Mouse (Mus musculus): Measurements from ENCODE around the gene Camkk2. TPM values are rescaled to one million over a fixed set of nuclear protein-coding genes. Genes with fewer than 3 reads are reported as not detected.
A peak's percentile ranks its signal among the peaks of the same experiment; 100 is the strongest.

The Camkk2 gene
- polyA plus RNA-seq, 1 experiment from 2014 or later = 24.3 TPM

GRCm38 (mm10) chr5:122777322-122777721, 1.9 kb downstream of the Camkk2 start:
- no peaks in the 10 kb centered on the region; the same call in 1 of the 2 replicates for H3K9me3 ChIP-seq (replicated peaks)
- H3K27ac ChIP-seq (replicated peaks) = no peak overlapping the region
- no peak for DNase-seq (ENCODE audit: low spot score)
- H3K4me3 ChIP-seq = no peak overlapping the region
- H3K4me1 ChIP-seq = peaks cover 26% of the 10 kb centered on the region
- peaks cover 17% of the 10 kb centered on the region; the same call in 1 of the 2 replicates for H3K27me3 ChIP-seq (ENCODE audit: low read depth, poor library complexity, severe bottlenecking)
- peaks cover 11% of the 10 kb centered on the region for H3K36me3 ChIP-seq
- WGBS = 50% methylated on average over 2 of the region's 2 CpGs

GRCm38 (mm10) chr5:122775646-122776286, 3.4 kb downstream of the Camkk2 start:
- WGBS = 82% methylated on average over 14 of the region's 14 CpGs
- no peak for DNase-seq (ENCODE audit: low spot score)
- Histone ChIP-seq H3K36me3 (peaks cover 13% of the 10 kb centered on the region), H3K27ac (replicated peaks) (no peak overlapping the region), H3K9me3 (replicated peaks) (no peaks in the 10 kb centered on the region; the same call in 1 of the 2 replicates), H3K27me3 (ENCODE audit: low read depth, poor library complexity, severe bottlenecking) (peaks cover 15% of the 10 kb centered on the region; the same call in 1 of the 2 replicates), H3K4me1 (peaks cover 26% of the 10 kb centered on the region), H3K4me3 (no peak overlapping the region)

GRCm38 (mm10) chr5:122774743-122775611, 4.2 kb downstream of the Camkk2 start:
- WGBS = 76% methylated on average over 28 of the region's 28 CpGs
- no peak for DNase-seq (ENCODE audit: low spot score)
- Histone ChIP-seq H3K4me1 (peaks cover 28% of the 10 kb centered on the region), H3K9me3 (replicated peaks) (no peaks in the 10 kb centered on the region; the same call in 1 of the 2 replicates), H3K27me3 (ENCODE audit: low read depth, poor library complexity, severe bottlenecking) (peaks cover 10% of the 10 kb centered on the region; the same call in 1 of the 2 replicates), H3K27ac (replicated peaks) (no peak overlapping the region), H3K4me3 (no peak overlapping the region), H3K36me3 (peaks cover 19% of the 10 kb centered on the region)

DNA sequence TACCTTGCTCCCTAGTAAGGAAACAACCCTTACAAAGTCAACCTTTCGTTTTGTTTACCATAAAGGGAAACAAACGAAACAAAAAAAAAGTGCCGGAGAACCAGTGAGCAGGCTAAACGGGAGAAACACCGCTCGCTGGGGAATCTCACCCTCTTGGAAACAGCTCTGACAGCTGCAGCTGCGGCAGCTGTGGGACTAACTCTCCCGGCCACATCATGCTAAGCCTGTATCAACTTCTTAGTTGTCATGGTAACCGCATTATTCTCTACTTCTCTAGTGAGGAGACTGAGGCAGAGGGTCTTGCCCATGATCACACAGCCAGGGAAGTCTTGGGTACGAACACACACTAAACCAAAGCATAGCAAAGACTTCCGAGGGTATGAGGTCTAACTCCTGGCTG, 5.5 kb downstream of the Camkk2 start:
- no peak overlapping the region for H3K27ac ChIP-seq (replicated peaks)
- no peaks in the 10 kb centered on the region; the same call in 1 of the 2 replicates for H3K9me3 ChIP-seq (replicated peaks)
- H3K4me3 ChIP-seq = no peak overlapping the region
- peaks cover 29% of the 10 kb centered on the region for H3K36me3 ChIP-seq
- peaks cover 9% of the 10 kb centered on the region; the same call in 1 of the 2 replicates for H3K27me3 ChIP-seq (ENCODE audit: low read depth, poor library complexity, severe bottlenecking)
- DNase-seq (ENCODE audit: low spot score) = no peak
- WGBS = 83% methylated on average over 11 of the region's 11 CpGs
- peaks cover 20% of the 10 kb centered on the region for H3K4me1 ChIP-seq

DNA sequence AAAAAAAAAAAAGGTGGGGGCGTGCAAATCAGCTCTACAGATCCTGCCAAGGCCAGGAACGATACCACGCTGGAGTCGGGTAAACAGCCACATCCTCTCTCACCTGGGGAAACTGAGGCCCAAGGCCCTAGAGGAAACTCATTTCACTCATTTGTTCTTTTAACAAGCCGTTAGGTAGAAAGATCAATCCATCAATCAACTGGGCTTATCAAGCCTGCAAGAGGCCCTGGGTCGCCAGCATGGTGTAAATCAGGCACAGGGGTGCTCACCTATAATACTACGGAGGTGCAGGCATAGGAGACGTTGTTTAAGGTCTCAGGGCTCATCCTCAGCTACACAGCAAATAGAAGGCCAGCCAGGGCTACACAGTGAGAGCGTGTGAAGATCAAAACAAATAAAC, 7.8 kb downstream of the Camkk2 start:
- WGBS = 89% methylated on average over 9 of the region's 9 CpGs
- Histone ChIP-seq H3K27ac (replicated peaks) (no peak overlapping the region), H3K36me3 (peaks cover 40% of the 10 kb centered on the region)

DNA sequence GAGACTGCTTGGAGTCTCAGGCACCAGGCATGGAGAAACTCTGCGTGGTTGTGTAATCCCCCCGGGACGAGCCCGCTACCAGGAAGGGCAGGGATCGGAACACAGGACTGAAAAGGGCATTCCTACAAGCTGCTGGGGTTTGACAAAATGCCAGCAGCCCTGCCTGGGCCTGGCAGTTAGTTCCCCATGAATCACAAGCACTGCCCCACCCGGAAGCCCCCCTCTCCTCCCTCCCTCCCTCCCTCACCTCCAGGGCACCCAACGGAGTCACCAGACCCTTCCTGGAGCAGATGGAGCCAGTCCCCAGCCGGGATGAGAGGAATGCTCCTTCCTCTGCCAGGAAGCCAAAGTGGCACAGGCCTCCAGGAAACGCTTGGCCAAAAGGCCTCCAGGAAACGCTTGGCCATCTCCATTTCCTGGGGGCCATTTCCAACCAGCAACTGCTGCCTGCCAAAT, 8.4 kb downstream of the Camkk2 start:
- Histone ChIP-seq H3K27me3 (ENCODE audit: low read depth, poor library complexity, severe bottlenecking) (no peaks in the 10 kb centered on the region), H3K36me3 (peaks cover 40% of the 10 kb centered on the region), H3K4me3 (no peak overlapping the region), H3K27ac (replicated peaks) (no peak overlapping the region), H3K9me3 (replicated peaks) (no peaks in the 10 kb centered on the region; the same call in 1 of the 2 replicates), H3K4me1 (peaks cover 10% of the 10 kb centered on the region)
- 84% methylated on average over 10 of the region's 10 CpGs for WGBS
- DNase-seq (ENCODE audit: low spot score) = no peak

More for the DNA sequence above, 7.8 kb downstream of the Camkk2 start:
- Histone ChIP-seq H3K9me3 (replicated peaks) (no peaks in the 10 kb centered on the region; the same call in 1 of the 2 replicates), H3K4me3 (no peak overlapping the region), H3K4me1 (peaks cover 10% of the 10 kb centered on the region), H3K27me3 (ENCODE audit: low read depth, poor library complexity, severe bottlenecking) (no peaks in the 10 kb centered on the region)
- no peak for DNase-seq (ENCODE audit: low spot score)

GRCm38 (mm10) chr5:122770304-122770703, 8.9 kb downstream of the Camkk2 start:
- Histone ChIP-seq H3K4me1 (peaks cover 10% of the 10 kb centered on the region), H3K27ac (replicated peaks) (no peak overlapping the region), H3K27me3 (ENCODE audit: low read depth, poor library complexity, severe bottlenecking) (no peaks in the 10 kb centered on the region), H3K36me3 (peaks cover 40% of the 10 kb centered on the region), H3K9me3 (replicated peaks) (no peaks in the 10 kb centered on the region; the same call in 1 of the 2 replicates), H3K4me3 (no peak overlapping the region)
- 86% methylated on average over 7 of the region's 7 CpGs for WGBS
- DNase-seq (ENCODE audit: low spot score) = no peak

GRCm38 (mm10) chr5:122769101-122769568, 10.1 kb downstream of the Camkk2 start:
- Histone ChIP-seq H3K4me3 (no peak overlapping the region), H3K27me3 (ENCODE audit: low read depth, poor library complexity, severe bottlenecking) (no peaks in the 10 kb centered on the region), H3K9me3 (replicated peaks) (no peaks in the 10 kb centered on the region; the same call in 1 of the 2 replicates), H3K36me3 (peaks cover 40% of the 10 kb centered on the region), H3K27ac (replicated peaks) (no peak overlapping the region), H3K4me1 (peaks cover 10% of the 10 kb centered on the region)
- 88% methylated on average over 15 of the region's 15 CpGs for WGBS
- DNase-seq (ENCODE audit: low spot score) = no peak

- 93% methylated on average over 11 of the region's 11 CpGs for WGBS
- Histone ChIP-seq H3K27me3 (ENCODE audit: low read depth, poor library complexity, severe bottlenecking) (no peaks in the 10 kb centered on the region), H3K9me3 (replicated peaks) (no peaks in the 10 kb centered on the region), H3K36me3 (peaks cover 38% of the 10 kb centered on the region), H3K4me3 (no peak overlapping the region), H3K27ac (replicated peaks) (no peak overlapping the region), H3K4me1 (peaks cover 2% of the 10 kb centered on the region; the same call in 1 of the 2 replicates)
- DNase-seq (ENCODE audit: low spot score) = no peak
Measured at GRCm38 (mm10) chr5:122767283-122767682, 11.9 kb downstream of the Camkk2 start.

DNA sequence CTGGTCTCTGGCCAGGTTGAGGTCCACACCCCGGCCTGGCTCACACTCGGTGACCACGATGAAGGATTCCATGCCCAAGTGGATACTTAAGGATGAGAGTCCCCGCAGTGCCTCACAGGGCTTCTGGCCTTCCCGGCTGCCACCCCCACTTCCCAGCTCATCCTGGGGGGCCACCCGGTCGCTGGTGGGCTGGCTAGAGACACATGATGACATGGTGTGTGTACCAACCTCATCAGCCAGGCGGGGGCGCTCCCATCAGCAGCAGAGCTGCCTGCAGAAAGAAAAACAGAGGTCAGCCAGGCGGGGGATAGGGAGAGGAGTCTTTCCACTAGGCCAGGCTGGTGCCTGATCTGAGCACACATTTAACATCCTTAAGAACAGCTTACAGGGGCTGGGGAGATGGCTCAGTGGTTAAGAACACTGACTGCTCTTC, 15.2 kb downstream of the Camkk2 start:
- Histone ChIP-seq H3K9me3 (replicated peaks) (no peaks in the 10 kb centered on the region), H3K4me1 (no peaks in the 10 kb centered on the region), H3K27me3 (ENCODE audit: low read depth, poor library complexity, severe bottlenecking) (no peaks in the 10 kb centered on the region), H3K36me3 (peaks cover 24% of the 10 kb centered on the region), H3K4me3 (peak overlapping the region; percentile 9; the same call in 1 of the 2 replicates), H3K27ac (replicated peaks) (no peak overlapping the region)
- DNase-seq (ENCODE audit: low spot score) = peak; percentile 28
- 57% methylated on average over 10 of the region's 10 CpGs for WGBS

GRCm38 (mm10) chr5:122763271-122764031, 15.8 kb downstream of the Camkk2 start:
- Histone ChIP-seq H3K27me3 (ENCODE audit: low read depth, poor library complexity, severe bottlenecking) (no peaks in the 10 kb centered on the region), H3K36me3 (peaks cover 27% of the 10 kb centered on the region), H3K27ac (replicated peaks) (no peak overlapping the region), H3K4me1 (no peaks in the 10 kb centered on the region), H3K9me3 (replicated peaks) (no peaks in the 10 kb centered on the region), H3K4me3 (no peak overlapping the region)
- DNase-seq (ENCODE audit: low spot score) = no peak
- 91% methylated on average over 29 of the region's 29 CpGs for WGBS

- no peak overlapping the region for H3K27ac ChIP-seq (replicated peaks)
- H3K27me3 ChIP-seq (ENCODE audit: low read depth, poor library complexity, severe bottlenecking) = no peaks in the 10 kb centered on the region
- 91% methylated on average over 7 of the region's 7 CpGs for WGBS
- H3K36me3 ChIP-seq = peaks cover 58% of the 10 kb centered on the region
- no peaks in the 10 kb centered on the region for H3K4me1 ChIP-seq
- H3K4me3 ChIP-seq = no peak overlapping the region
- no peak for DNase-seq (ENCODE audit: low spot score)
- peaks cover 4% of the 10 kb centered on the region; the same call in 1 of the 2 replicates for H3K9me3 ChIP-seq (replicated peaks)
Measured at GRCm38 (mm10) chr5:122756680-122757079, 22.5 kb downstream of the Camkk2 start.
